Mouse (Mus musculus) intestine, embryonic 14.5 days (tissue): ENCODE data around the gene Lrrc47. TPM values are rescaled to one million over a fixed set of nuclear protein-coding genes. Genes with fewer than 3 reads are reported as not detected.

Experiments
- ATAC-seq: fragments of 200-750 bp; cut with Nextera tagmentation; replicated peaks from 2 replicates; pipeline ENCODE4 v1.8.0; 2017; ENCODE audit warnings: low read depth, moderate number of reproducible peaks, moderate TSS enrichment, moderate library complexity; ENCODE audit not compliant: low FRiP score, low TSS enrichment
- DNase-seq: peaks from one replicate; pipeline ENCODE4 v3.0.0-alpha.2; 2018; ENCODE audit warnings: low spot score
- H3K27ac ChIP-seq: fragments of 300-500 bp; sonication (generic); 2 replicates; pipeline ENCODE4 v1.5.1; 2014; ENCODE audit warnings: low read depth, mild to moderate bottlenecking, control low read depth
- H3K27me3 ChIP-seq: fragments of 300-500 bp; sonication (generic); replicated peaks from 2 replicates; pipeline ENCODE4 v1.6.1; 2014; ENCODE audit warnings: low read length, control low read depth; ENCODE audit not compliant: control insufficient read depth, insufficient read depth
- H3K36me3 ChIP-seq: fragments of 300-500 bp; sonication (generic); 2 replicates; pipeline ENCODE4 v1.6.1; 2014; ENCODE audit warnings: low read length, control low read depth; ENCODE audit not compliant: control insufficient read depth, insufficient read depth
- H3K4me1 ChIP-seq: fragments of 300-500 bp; sonication (generic); replicated peaks from 2 replicates; pipeline ENCODE4 v1.6.1; 2014; ENCODE audit warnings: low read length, control low read depth, mixed read lengths; ENCODE audit not compliant: control insufficient read depth, insufficient read depth
- H3K4me2 ChIP-seq: fragments of 300-500 bp; sonication (generic); 2 replicates; pipeline ENCODE4 v1.6.1; 2014; ENCODE audit warnings: low read length
- H3K4me3 ChIP-seq: fragments of 300-500 bp; sonication (generic); 2 replicates; pipeline ENCODE4 v1.5.1; 2014; ENCODE audit warnings: low read depth, low read length, control low read depth, mixed read lengths
- H3K9ac ChIP-seq: fragments of 300-500 bp; sonication (generic); 2 replicates; pipeline ENCODE4 v1.6.1; 2014; ENCODE audit warnings: mild to moderate bottlenecking, low read length
- H3K9me3 ChIP-seq: fragments of 300-500 bp; sonication (generic); 2 replicates; pipeline ENCODE4 v1.6.1; 2016; ENCODE audit warnings: low read length, control low read depth; ENCODE audit not compliant: control insufficient read depth
- WGBS: fragments of 180-500 bp; shearing (Covaris S2); extraction: QIAGEN DNeasy Blood & Tissue Kit; methylation state at CpG from one replicate; pipeline ENCODE4 v1.1.7; 2014; 5-methylcytosine and 5-hydroxymethylcytosine counted together
- polyA plus RNA-seq: library from polyadenylated mRNA; unstranded; fragments of >200 nt; fragmentation: Nextera tagmentation; extraction: Ambion mirVana; gene quantifications from 2 replicates; pipeline ENCODE4 v1.2.1, GENCODE M21; 2014

The Lrrc47 gene
- polyA plus RNA-seq, 1 experiment from 2014 or later: 14.2 TPM

- Histone ChIP-seq H3K36me3 (peaks cover 17% of the 10 kb centered on the region), H3K27me3 (no peaks in the 10 kb centered on the region), H3K9me3 (no peaks in the 10 kb centered on the region), H3K4me3 (peak within 1 kb of the TSS; percentile 43), H3K4me1 (peaks cover 12% of the 10 kb centered on the region), H3K27ac (peak within 1 kb of the TSS; percentile 49), H3K4me2 (peak within 1 kb of the TSS; percentile 70), H3K9ac (peak within 1 kb of the TSS; percentile 46)
- 2% methylated on average over 33 of the region's 33 CpGs for WGBS
- ATAC-seq (peak; percentile 72), DNase-seq (peak; percentile 89)
Measured at GRCm38 (mm10) chr4:154025641-154026440, 14.3 kb downstream of the Lrrc47 start, which contains the start of gene Smim1. Gene Smim1 (minus strand): TSS chr4:154026230.

GRCm38 (mm10) chr4:154026441-154026761, 14.9 kb downstream of the Lrrc47 start:
- no peaks in the 10 kb centered on the region for H3K9me3 ChIP-seq
- ATAC-seq (no peak), DNase-seq (no peak)
- peak overlapping the region; percentile 43 for H3K4me3 ChIP-seq
- peaks cover 12% of the 10 kb centered on the region for H3K36me3 ChIP-seq
- no peak overlapping the region for H3K27ac ChIP-seq
- H3K27me3 ChIP-seq: no peaks in the 10 kb centered on the region
- peak overlapping the region; percentile 46; the same call in 1 of the 2 replicates for H3K9ac ChIP-seq
- peak overlapping the region; percentile 70 for H3K4me2 ChIP-seq
- WGBS: 31% methylated on average over 2 of the region's 2 CpGs
- H3K4me1 ChIP-seq: peaks cover 12% of the 10 kb centered on the region

GRCm38 (mm10) chr4:154028066-154028465, 16.5 kb downstream of the Lrrc47 start:
- H3K9me3 ChIP-seq: no peaks in the 10 kb centered on the region
- H3K4me3 ChIP-seq: no peak overlapping the region
- 77% methylated on average over 7 of the region's 7 CpGs for WGBS
- no peak for ATAC-seq
- no peak overlapping the region for H3K4me2 ChIP-seq
- H3K27ac ChIP-seq: no peak overlapping the region
- H3K9ac ChIP-seq: no peak overlapping the region
- H3K36me3 ChIP-seq: no peaks in the 10 kb centered on the region
- peaks cover 12% of the 10 kb centered on the region for H3K4me1 ChIP-seq
- H3K27me3 ChIP-seq: no peaks in the 10 kb centered on the region
- no peak for DNase-seq

GRCm38 (mm10) chr4:154028646-154029045, 17.1 kb downstream of the Lrrc47 start:
- H3K4me2 ChIP-seq: no peak overlapping the region
- no peak for DNase-seq
- H3K9ac ChIP-seq: no peak overlapping the region
- no peak overlapping the region for H3K27ac ChIP-seq
- no peaks in the 10 kb centered on the region for H3K9me3 ChIP-seq
- peaks cover 12% of the 10 kb centered on the region for H3K4me1 ChIP-seq
- no peaks in the 10 kb centered on the region for H3K36me3 ChIP-seq
- no peak for ATAC-seq
- H3K4me3 ChIP-seq: no peak overlapping the region
- no peaks in the 10 kb centered on the region for H3K27me3 ChIP-seq

GRCm38 (mm10) chr4:154037123-154037522, 25.6 kb downstream of the Lrrc47 start:
- H3K4me1 ChIP-seq: no peaks in the 10 kb centered on the region
- no peak for ATAC-seq
- H3K27ac ChIP-seq: no peak overlapping the region
- H3K4me3 ChIP-seq: no peak overlapping the region
- H3K9me3 ChIP-seq: no peaks in the 10 kb centered on the region
- H3K27me3 ChIP-seq: no peaks in the 10 kb centered on the region
- no peak overlapping the region for H3K9ac ChIP-seq
- no peaks in the 10 kb centered on the region for H3K36me3 ChIP-seq
- 35% methylated on average over 3 of the region's 3 CpGs for WGBS
- DNase-seq: no peak
- no peak overlapping the region for H3K4me2 ChIP-seq

- Histone ChIP-seq H3K27ac (no peak within 1 kb of the TSS), H3K9ac (no peak within 1 kb of the TSS), H3K36me3 (no peaks in the 10 kb centered on the region), H3K9me3 (no peaks in the 10 kb centered on the region), H3K4me2 (no peak within 1 kb of the TSS), H3K27me3 (no peaks in the 10 kb centered on the region), H3K4me1 (no peaks in the 10 kb centered on the region), H3K4me3 (no peak within 1 kb of the TSS)
- no peak for DNase-seq
- no peak for ATAC-seq
- WGBS: 80% methylated on average over 9 of the region's 9 CpGs
Measured at GRCm38 (mm10) chr4:154042577-154042976, 31.0 kb downstream of the Lrrc47 start, which contains the start of gene Ccdc27. Gene Ccdc27 (minus strand): TSS chr4:154042677.

GRCm38 (mm10) chr4:154045837-154046236, 34.3 kb downstream of the Lrrc47 start:
- Histone ChIP-seq H3K9me3 (no peaks in the 10 kb centered on the region), H3K27ac (no peak overlapping the region), H3K36me3 (no peaks in the 10 kb centered on the region), H3K4me2 (no peak overlapping the region), H3K9ac (no peak overlapping the region), H3K27me3 (no peaks in the 10 kb centered on the region), H3K4me3 (no peak overlapping the region), H3K4me1 (no peaks in the 10 kb centered on the region)
- ATAC-seq (no peak), DNase-seq (no peak)
- WGBS: 69% methylated on average over 5 of the region's 5 CpGs

- no peak overlapping the region for H3K27ac ChIP-seq
- no peak overlapping the region for H3K9ac ChIP-seq
- no peaks in the 10 kb centered on the region for H3K9me3 ChIP-seq
- H3K27me3 ChIP-seq: no peaks in the 10 kb centered on the region
- no peaks in the 10 kb centered on the region for H3K36me3 ChIP-seq
- no peak overlapping the region for H3K4me3 ChIP-seq
- 81% methylated on average over 3 of the region's 3 CpGs for WGBS
- ATAC-seq (no peak), DNase-seq (no peak)
- H3K4me2 ChIP-seq: no peak overlapping the region
- no peaks in the 10 kb centered on the region for H3K4me1 ChIP-seq
Measured at GRCm38 (mm10) chr4:154051401-154051800, 39.9 kb downstream of the Lrrc47 start.

GRCm38 (mm10) chr4:154053065-154053464, 41.5 kb downstream of the Lrrc47 start:
- Histone ChIP-seq H3K27ac (no peak overlapping the region), H3K27me3 (no peaks in the 10 kb centered on the region), H3K9ac (no peak overlapping the region), H3K9me3 (no peaks in the 10 kb centered on the region), H3K4me3 (no peak overlapping the region), H3K36me3 (no peaks in the 10 kb centered on the region), H3K4me1 (no peaks in the 10 kb centered on the region), H3K4me2 (no peak overlapping the region)
- no peak for DNase-seq
- no peak for ATAC-seq
- WGBS: 61% methylated on average over 4 of the region's 4 CpGs
